Mouse (Mus musculus): ENCODE measurements around the gene Ghrl. TPM values are rescaled to one million over a fixed set of nuclear protein-coding genes. Genes with fewer than 3 reads are reported as not detected.
"Not testable (repeated sequence)": the region's sequence is repeated elsewhere in the genome, so short reads cannot be mapped to it uniquely, and the experiment has no call there.

Gene Ghrl
- total RNA-seq, 2 experiments from 2014 or later: 0.98 TPM; not detected in 1

- Histone ChIP-seq H3K4me3 (no peak overlapping the region), H3K27ac (no peak overlapping the region)
- DNase-seq (ENCODE audit: extremely low spot score in 1 of 2, low spot score in 2 of 2): no peak
- intact Hi-C loops (cut with DNase I): no loop called here
- TF ChIP-seq CTCF (IDR thresholded peaks at IDR 0.05): no peak
Measured at GRCm38 (mm10) chr6:113737318-113738046, 17.8 kb upstream of the Ghrl start.

GRCm38 (mm10) chr6:113731296-113731695, 11.6 kb upstream of the Ghrl start:
- DNase-seq (ENCODE audit: extremely low spot score in 1 of 2, low spot score in 2 of 2): no peak
- intact Hi-C loops (cut with DNase I): loop anchor here (2.0 kb wide), 1 partner anchor 24 kb away; no protein-coding TSS in a partner anchor
- H3K4me3 ChIP-seq: no peak overlapping the region
- H3K27ac ChIP-seq: no peak overlapping the region
- TF ChIP-seq CTCF (IDR thresholded peaks at IDR 0.05): no peak

- TF ChIP-seq CTCF (IDR thresholded peaks at IDR 0.05): no peak
- Histone ChIP-seq H3K27ac (no peak overlapping the region), H3K4me3 (no peak overlapping the region)
- no peak for DNase-seq (ENCODE audit: extremely low spot score in 1 of 2, low spot score in 2 of 2)
- intact Hi-C loops (cut with DNase I): no loop called here
Measured at GRCm38 (mm10) chr6:113728181-113728580, 8.5 kb upstream of the Ghrl start.

GRCm38 (mm10) chr6:113721061-113721460, 1.4 kb upstream of the Ghrl start:
- no peak for DNase-seq (ENCODE audit: extremely low spot score in 1 of 2, low spot score in 2 of 2)
- no peak overlapping the region for H3K4me3 ChIP-seq
- no peak for TF ChIP-seq CTCF (IDR thresholded peaks at IDR 0.05)
- no peak overlapping the region for H3K27ac ChIP-seq
- intact Hi-C loops (cut with DNase I): no loop called here

GRCm38 (mm10) chr6:113717541-113717940, 2.1 kb downstream of the Ghrl start:
- Histone ChIP-seq H3K27ac (no peak overlapping the region), H3K4me3 (no peak overlapping the region)
- intact Hi-C loops (cut with DNase I): no loop called here
- TF ChIP-seq CTCF (IDR thresholded peaks at IDR 0.05): no peak
- DNase-seq (ENCODE audit: extremely low spot score in 1 of 2, low spot score in 2 of 2): no peak

- intact Hi-C loops (cut with DNase I): no loop called here
- H3K4me3 ChIP-seq: no peak overlapping the region
- no peak for DNase-seq (ENCODE audit: extremely low spot score in 1 of 2, low spot score in 2 of 2)
- H3K27ac ChIP-seq: peak overlapping the region; percentile 38
- TF ChIP-seq CTCF (IDR thresholded peaks at IDR 0.05): no peak
Measured at GRCm38 (mm10) chr6:113714797-113715196, 4.9 kb downstream of the Ghrl start.

GRCm38 (mm10) chr6:113714276-113714675, 5.4 kb downstream of the Ghrl start:
- intact Hi-C loops (cut with DNase I): no loop called here
- no peak for TF ChIP-seq CTCF (IDR thresholded peaks at IDR 0.05)
- DNase-seq (ENCODE audit: extremely low spot score in 1 of 2, low spot score in 2 of 2): no peak
- H3K4me3 ChIP-seq: no peak overlapping the region
- peak overlapping the region; percentile 38 for H3K27ac ChIP-seq

- H3K27ac ChIP-seq; intact Hi-C loops (cut with DNase I); H3K4me3 ChIP-seq; DNase-seq (ENCODE audit: extremely low spot score in 1 of 2, low spot score in 2 of 2): not testable (repeated sequence)
Measured at GRCm38 (mm10) chr6:113713389-113713788, 6.3 kb downstream of the Ghrl start.

GRCm38 (mm10) chr6:113712718-113713117, 7.0 kb downstream of the Ghrl start:
- DNase-seq (ENCODE audit: extremely low spot score in 1 of 2, low spot score in 2 of 2): no peak
- Histone ChIP-seq H3K27ac (no peak overlapping the region), H3K4me3 (no peak overlapping the region)
- no peak for TF ChIP-seq CTCF (IDR thresholded peaks at IDR 0.05)
- intact Hi-C loops (cut with DNase I): no loop called here

GRCm38 (mm10) chr6:113697222-113698205, 22.2 kb downstream of the Ghrl start:
- intact Hi-C loops (cut with DNase I): loop anchor here (5.0 to 10.0 kb wide), 2 partner anchors 60 to 253 kb away; partner anchors contain the start of genes Irak2 and Jagn1
- TF ChIP-seq CTCF (IDR thresholded peaks at IDR 0.05): no peak; the same call in 1 of the 2 replicates
- Histone ChIP-seq H3K4me3 (peak overlapping the region; percentile 95), H3K27ac (peak overlapping the region; percentile 74)
- peak in 1 of 2 experiments; percentile 38 for DNase-seq (ENCODE audit: extremely low spot score in 1 of 2, low spot score in 2 of 2)

GRCm38 (mm10) chr6:113696582-113697221, 23.0 kb downstream of the Ghrl start, which contains the start of gene Tatdn2:
Gene Tatdn2, plus strand, starts transcription at chr6:113697050.
- H3K4me3 ChIP-seq: peak within 1 kb of the TSS; percentile 95
- intact Hi-C loops (cut with DNase I): loop anchor here (5.0 to 10.0 kb wide), 2 partner anchors 59 to 252 kb away; partner anchors contain the start of genes Irak2 and Jagn1
- peak; percentile 95 to 97 for DNase-seq (ENCODE audit: extremely low spot score in 1 of 2, low spot score in 2 of 2)
- H3K27ac ChIP-seq: peak within 1 kb of the TSS; percentile 74
- no peak; the same call in 1 of the 2 replicates for TF ChIP-seq CTCF (IDR thresholded peaks at IDR 0.05)
